Mouse (Mus musculus) heart, adult 2 months (tissue): ENCODE data around the gene Top1. TPM values are rescaled to one million over a fixed set of nuclear protein-coding genes. Genes with fewer than 3 reads are reported as not detected.
A peak's percentile ranks its signal among the peaks of the same experiment; 100 is the strongest.

Source experiments
- DNase-seq, 2 experiments: peaks; one replicate each; pipeline ENCODE4 v3.0.0; 2021
- H3K27ac ChIP-seq: fragments of 200-600 bp; 2 replicates; pipeline ENCODE4 v1.8.1; 2022
- H3K27me3 ChIP-seq: fragments of 200-500 bp; 2 replicates; pipeline ENCODE4 v1.6.1; 2012; ENCODE audit warnings: mild to moderate bottlenecking, low read length, inconsistent platforms, mixed read lengths; ENCODE audit not compliant: control insufficient read depth, insufficient read depth
- H3K36me3 ChIP-seq: fragments of 200-500 bp; 2 replicates; pipeline ENCODE4 v1.6.1; 2012; ENCODE audit warnings: low read length, inconsistent platforms; ENCODE audit not compliant: control insufficient read depth, insufficient read depth
- H3K4me1 ChIP-seq: fragments of 200-500 bp; 2 replicates; pipeline ENCODE4 v1.6.1; 2011; ENCODE audit warnings: low read length; ENCODE audit not compliant: control insufficient read depth, insufficient read depth
- H3K4me3 ChIP-seq: fragments of 200-600 bp; 2 replicates; pipeline ENCODE4 v1.8.1; 2022
- H3K79me2 ChIP-seq: fragments of 200-500 bp; replicated peaks from 2 replicates; pipeline ENCODE4 v1.6.1; 2012; ENCODE audit warnings: mild to moderate bottlenecking, inconsistent platforms, low read length, moderate library complexity, mixed read lengths; ENCODE audit not compliant: control insufficient read depth, insufficient read depth
- H3K9ac ChIP-seq: fragments of 200-500 bp; 2 replicates; pipeline ENCODE4 v1.6.1; 2012; ENCODE audit warnings: low read depth, mild to moderate bottlenecking, control low read depth, inconsistent platforms, low read length, mixed read lengths
- CTCF ChIP-seq: fragments of 200-600 bp; IDR thresholded peaks from 2 replicates; pipeline ENCODE4 v1.8.1; 2022; ENCODE audit warnings: antibody characterized with exemption, mild to moderate bottlenecking, moderate library complexity
- EP300 ChIP-seq: fragments of 200-500 bp; IDR thresholded peaks from 2 replicates; pipeline ENCODE4 v1.6.1; 2011; ENCODE audit warnings: low read depth, low read length, control low read depth; ENCODE audit not compliant: insufficient read depth
- POLR2A ChIP-seq: fragments of 200-500 bp; IDR thresholded peaks from 2 replicates; pipeline ENCODE4 v1.6.1; 2011; ENCODE audit warnings: mild to moderate bottlenecking, low read depth, low read length, control low read depth; ENCODE audit not compliant: insufficient read depth
- WGBS: fragments of 180-500 bp; shearing (Covaris S2); methylation state at CpG from one replicate; pipeline ENCODE4 v1.1.7; 2018; 5-methylcytosine and 5-hydroxymethylcytosine counted together
- intact Hi-C: fragments of 180-260 bp; cut with DNase I; formaldehyde crosslinking; loops from one replicate; pipeline ENCODE4 v1.15.1; 2025
- polyA plus RNA-seq: library from polyadenylated mRNA; depleted of rRNA; stranded (reverse); fragments of >200 nt; gene quantifications from 2 replicates; pipeline ENCODE4 v1.2.3, GENCODE M21; 2012
- total RNA-seq, 2 experiments: library from RNA; stranded (reverse); gene quantifications; 2 replicates each; pipeline ENCODE4 v1.2.3; 2021

Gene Top1
- total and polyA plus RNA-seq, 3 experiments = 5.6 to 46.8 (median 44.1) TPM

DNA sequence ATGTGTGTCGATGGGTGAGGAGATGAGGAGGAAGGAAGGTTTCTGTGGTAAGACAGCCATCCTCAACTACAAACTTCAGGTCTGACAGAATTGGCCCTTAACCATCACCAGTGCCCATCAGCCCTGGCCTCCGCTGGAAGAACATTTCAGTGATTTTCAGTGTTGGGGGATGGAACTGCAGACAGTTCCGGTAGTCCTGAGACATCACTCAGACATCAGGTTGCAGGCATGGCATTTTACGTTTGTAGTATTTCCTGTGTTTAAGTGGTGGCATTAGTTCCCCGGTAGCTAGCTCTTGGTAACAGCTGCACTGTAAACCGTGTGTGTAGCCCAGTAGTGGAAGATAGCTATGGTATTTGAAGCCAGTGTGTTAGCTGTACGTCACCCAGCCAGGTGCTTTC, 87.4 kb downstream of the Top1 start:
- 15% methylated on average over 7 of the region's 7 CpGs for WGBS
- no peaks in the 10 kb centered on the region for H3K27me3 ChIP-seq
- H3K4me1 ChIP-seq = peaks cover 45% of the 10 kb centered on the region
- intact Hi-C loops = loop anchor here (2.0 kb wide), 1 partner anchor 56 kb away; no protein-coding TSS in a partner anchor
- DNase-seq = peak in 1 of 2 experiments; percentile 21
- peak overlapping the region; percentile 95 for H3K4me3 ChIP-seq
- H3K27ac ChIP-seq = peak overlapping the region; percentile 96
- peaks cover 14% of the 10 kb centered on the region for H3K36me3 ChIP-seq
- TF ChIP-seq POLR2A = no peak
- TF ChIP-seq CTCF = no peak
- TF ChIP-seq EP300 = no peak
- peak overlapping the region; percentile 97 for H3K9ac ChIP-seq
- H3K79me2 ChIP-seq = peaks cover 14% of the 10 kb centered on the region

DNA sequence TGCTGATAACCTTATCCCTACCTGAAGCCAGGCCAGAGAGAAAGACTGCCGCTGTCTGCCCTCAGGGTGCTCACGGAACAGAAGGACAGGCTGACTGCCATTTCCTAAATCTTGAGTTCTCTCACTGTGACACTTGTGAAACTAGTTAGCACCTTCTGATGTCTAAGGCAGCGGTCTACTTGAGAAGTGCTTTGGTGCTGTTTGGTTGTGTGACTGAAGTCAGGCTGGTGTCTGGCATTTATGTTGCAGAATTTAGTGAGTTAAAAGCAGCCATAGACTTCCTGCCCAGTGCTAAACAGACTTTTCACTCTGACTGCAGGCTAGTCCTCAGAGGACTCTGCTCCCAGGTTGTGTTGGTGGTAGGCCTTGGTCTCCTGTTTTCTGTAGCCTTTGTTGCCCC, 88.6 kb downstream of the Top1 start:
- H3K4me3 ChIP-seq = peak overlapping the region; percentile 2; the same call in 1 of the 2 replicates
- H3K79me2 ChIP-seq = peaks cover 17% of the 10 kb centered on the region
- H3K36me3 ChIP-seq = peaks cover 22% of the 10 kb centered on the region
- intact Hi-C loops = no loop called here
- peak in 1 of 2 experiments; percentile 28 for DNase-seq
- H3K27ac ChIP-seq = peak overlapping the region; percentile 83
- 40% methylated on average over 3 of the region's 3 CpGs for WGBS
- no peaks in the 10 kb centered on the region for H3K27me3 ChIP-seq
- peak overlapping the region; percentile 32 for H3K9ac ChIP-seq
- peaks cover 51% of the 10 kb centered on the region for H3K4me1 ChIP-seq
- TF ChIP-seq CTCF (no peak), POLR2A (no peak), EP300 (no peak)

DNA sequence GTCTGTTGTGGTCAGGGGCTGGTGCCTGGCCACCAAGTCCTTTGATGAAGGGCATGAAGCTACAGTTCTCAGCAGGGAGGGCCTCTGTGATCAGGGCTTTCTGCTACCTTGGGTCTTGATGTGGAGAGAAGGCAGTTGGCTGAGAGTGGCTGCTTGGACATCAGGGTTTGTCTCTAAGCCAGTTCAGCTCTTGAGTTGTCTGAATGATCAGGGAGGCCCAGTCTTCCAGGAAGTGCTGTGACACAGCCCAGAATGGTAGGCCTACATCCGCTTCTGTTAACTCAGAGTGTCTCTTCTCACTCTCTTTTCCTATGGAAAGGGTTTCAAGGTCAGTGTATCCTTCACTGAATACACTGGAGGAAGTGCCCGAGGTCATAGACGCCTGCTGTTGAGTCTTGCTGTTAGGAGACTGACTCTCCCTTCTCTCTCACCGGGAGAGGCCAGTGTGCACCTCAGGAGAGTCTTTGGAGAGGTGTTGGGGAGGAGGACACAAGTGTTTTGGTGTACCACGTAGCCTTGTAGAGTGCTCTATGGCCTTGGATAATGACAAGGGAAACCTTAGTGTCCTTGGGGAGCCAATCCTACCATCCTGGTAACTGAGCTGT, 90.1 kb downstream of the Top1 start:
- Histone ChIP-seq H3K9ac (no peak overlapping the region), H3K79me2 (peaks cover 18% of the 10 kb centered on the region), H3K4me1 (peaks cover 52% of the 10 kb centered on the region), H3K27ac (peak overlapping the region; percentile 83), H3K27me3 (no peaks in the 10 kb centered on the region), H3K36me3 (peaks cover 34% of the 10 kb centered on the region), H3K4me3 (no peak overlapping the region; the same call in 1 of the 2 replicates)
- no peak for TF ChIP-seq EP300
- no peak for TF ChIP-seq POLR2A
- TF ChIP-seq CTCF = no peak
- intact Hi-C loops = no loop called here
- 36% methylated on average over 5 of the region's 5 CpGs for WGBS
- peak in 1 of 2 experiments; percentile 25 for DNase-seq

DNA sequence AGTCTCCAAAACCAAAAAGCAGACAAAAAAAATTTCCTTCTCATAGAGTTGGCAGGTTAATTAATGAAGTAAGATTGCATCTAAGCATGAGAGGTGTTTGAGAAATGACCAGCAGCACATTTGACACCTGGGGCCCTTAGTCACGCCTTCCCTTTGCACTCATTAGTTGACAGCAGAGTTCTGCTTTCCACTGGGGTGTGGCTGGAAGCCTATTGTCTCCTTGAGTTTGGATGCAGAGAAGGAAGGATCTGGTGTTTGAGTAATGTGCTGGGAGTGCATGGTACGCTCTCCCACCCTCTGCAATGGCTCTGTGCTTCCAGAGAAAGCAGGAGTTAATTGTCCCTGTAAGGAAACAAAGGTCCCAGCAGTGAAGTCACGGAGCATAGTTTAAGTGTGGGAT, 90.8 kb downstream of the Top1 start:
- H3K4me1 ChIP-seq = peaks cover 54% of the 10 kb centered on the region
- H3K4me3 ChIP-seq = no peak overlapping the region
- peaks cover 39% of the 10 kb centered on the region for H3K36me3 ChIP-seq
- no peak overlapping the region for H3K9ac ChIP-seq
- no peak for DNase-seq
- H3K27me3 ChIP-seq = no peaks in the 10 kb centered on the region
- 0 out of 2 replicates have a peak, but pooled peaks have one; percentile 24 for TF ChIP-seq EP300
- TF ChIP-seq CTCF = no peak
- WGBS = 50% methylated on average over 3 of the region's 3 CpGs
- H3K27ac ChIP-seq = peak overlapping the region; percentile 83
- intact Hi-C loops = no loop called here
- peaks cover 18% of the 10 kb centered on the region for H3K79me2 ChIP-seq

DNA sequence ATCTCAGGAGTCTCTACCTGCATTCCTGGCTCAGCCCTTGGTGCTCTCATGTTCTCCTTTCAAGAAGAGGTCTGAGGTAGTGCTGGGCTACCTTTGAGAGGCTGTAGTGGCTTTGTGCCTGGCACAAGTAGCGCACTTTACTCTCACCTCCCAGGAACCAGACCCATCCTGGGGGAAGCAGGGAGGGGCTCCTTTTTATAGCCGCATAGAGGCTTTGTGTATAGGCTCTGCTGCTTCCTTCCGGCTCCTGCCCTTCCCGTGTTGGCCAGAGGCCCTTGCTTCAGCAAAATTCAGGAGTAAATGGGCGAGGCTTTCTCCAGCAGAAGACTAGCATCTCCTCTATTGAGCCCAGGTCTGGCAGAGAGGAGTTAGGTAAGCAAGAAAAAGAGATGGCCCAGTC, 92.7 kb downstream of the Top1 start:
- peak; percentile 57 to 67 for DNase-seq
- Histone ChIP-seq H3K27ac (peak overlapping the region; percentile 83), H3K9ac (0 out of 2 replicates have a peak overlapping the region, but pooled peaks have one; percentile 4), H3K4me3 (no peak overlapping the region), H3K79me2 (peaks cover 13% of the 10 kb centered on the region), H3K4me1 (peaks cover 62% of the 10 kb centered on the region), H3K27me3 (no peaks in the 10 kb centered on the region), H3K36me3 (peaks cover 47% of the 10 kb centered on the region)
- TF ChIP-seq CTCF (no peak), POLR2A (no peak), EP300 (no peak)
- 33% methylated on average over 5 of the region's 5 CpGs for WGBS
- intact Hi-C loops = no loop called here

DNA sequence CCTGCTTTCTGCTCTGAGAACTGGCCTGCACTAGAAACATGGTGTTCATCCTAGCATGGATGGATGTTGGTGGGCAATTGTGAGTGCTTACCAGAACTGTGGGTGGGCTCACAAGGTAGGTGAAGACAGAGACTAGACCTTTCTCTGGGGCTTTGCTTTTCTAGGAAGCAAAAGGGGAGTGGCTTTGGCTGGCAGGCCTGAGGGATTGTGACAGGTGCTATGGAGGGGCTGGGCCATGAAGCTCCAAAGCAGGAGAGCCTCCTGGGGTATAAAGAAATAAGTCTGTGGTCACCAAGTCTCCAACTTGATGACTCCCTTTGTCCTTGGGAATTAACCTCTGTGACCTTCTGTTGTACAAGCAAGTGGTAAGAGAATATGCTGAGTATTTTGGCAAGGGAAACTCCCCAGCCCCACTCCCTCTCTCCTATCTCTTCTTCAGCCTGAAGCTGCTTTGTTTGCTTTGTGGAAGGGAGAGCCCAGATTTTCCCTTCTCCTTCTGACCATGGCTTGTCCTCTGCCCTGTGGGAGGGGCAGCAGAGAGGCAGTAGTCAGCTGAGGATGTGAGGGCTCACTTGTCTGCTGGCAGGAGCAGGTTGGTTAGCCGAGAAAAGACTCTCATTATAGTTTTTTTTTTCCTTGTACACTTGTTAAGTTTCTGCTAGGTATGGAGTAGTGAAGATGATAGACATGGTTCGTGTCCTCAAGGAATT, 94.1 kb downstream of the Top1 start:
- intact Hi-C loops = no loop called here
- H3K4me3 ChIP-seq = no peak overlapping the region
- DNase-seq = peak in 1 of 2 experiments; percentile 28
- H3K27ac ChIP-seq = peak overlapping the region; percentile 83
- TF ChIP-seq CTCF (no peak), EP300 (no peak), POLR2A (no peak)
- no peaks in the 10 kb centered on the region for H3K27me3 ChIP-seq
- no peak overlapping the region for H3K9ac ChIP-seq
- peaks cover 54% of the 10 kb centered on the region for H3K36me3 ChIP-seq
- H3K79me2 ChIP-seq = peaks cover 15% of the 10 kb centered on the region
- 31% methylated on average over 2 of the region's 2 CpGs for WGBS
- H3K4me1 ChIP-seq = peaks cover 67% of the 10 kb centered on the region
